Mouse (Mus musculus) frontal cortex, postnatal 10 days (tissue): ENCODE data around the gene Wnt5a.

Experiments used
- DNase-seq, 2 experiments: peaks; one replicate each; pipeline ENCODE4 v3.0.0; 2022; ENCODE audit warnings: low spot score in 2 of 2, mixed read lengths in 1 of 2

Gene Wnt5a

GRCm38 (mm10) chr14:28504101-28505050, at the start of gene Wnt5a:
TSS of gene Wnt5a (plus strand) at chr14:28504750.
- DNase-seq, result peak in 1 of 2 experiments; percentile 25

- no peak for DNase-seq
Observed at GRCm38 (mm10) chr14:28456372-28457076, 48.0 kb upstream of the Wnt5a start.

- no peak for DNase-seq
Observed at GRCm38 (mm10) chr14:28457428-28457827, 47.1 kb upstream of the Wnt5a start.

- no peak for DNase-seq
Observed at GRCm38 (mm10) chr14:28467956-28468355, 36.6 kb upstream of the Wnt5a start.

GRCm38 (mm10) chr14:28469696-28470095, 34.9 kb upstream of the Wnt5a start:
- DNase-seq, result no peak

- DNase-seq, result no peak
Observed at GRCm38 (mm10) chr14:28470212-28470611, 34.3 kb upstream of the Wnt5a start.

GRCm38 (mm10) chr14:28475012-28475411, 29.5 kb upstream of the Wnt5a start:
- DNase-seq, result no peak

GRCm38 (mm10) chr14:28475421-28475820, 29.1 kb upstream of the Wnt5a start:
- no peak for DNase-seq

GRCm38 (mm10) chr14:28476746-28477145, 27.8 kb upstream of the Wnt5a start:
- DNase-seq, result no peak

- no peak for DNase-seq
Observed at GRCm38 (mm10) chr14:28480866-28481265, 23.7 kb upstream of the Wnt5a start.

GRCm38 (mm10) chr14:28493806-28494205, 10.7 kb upstream of the Wnt5a start:
- no peak for DNase-seq

GRCm38 (mm10) chr14:28494273-28494672, 10.3 kb upstream of the Wnt5a start:
- DNase-seq, result no peak

GRCm38 (mm10) chr14:28501216-28501878, 3.2 kb upstream of the Wnt5a start:
- DNase-seq, result no peak

- DNase-seq, result no peak
Observed at GRCm38 (mm10) chr14:28503276-28503675, 1.3 kb upstream of the Wnt5a start.

GRCm38 (mm10) chr14:28505051-28505585, 568 bp downstream of the Wnt5a start:
- DNase-seq, result peak in 1 of 2 experiments; percentile 24

GRCm38 (mm10) chr14:28505586-28506375, 1.2 kb downstream of the Wnt5a start:
- DNase-seq, result peak in 1 of 2 experiments; percentile 28

- DNase-seq, result peak; percentile 28 to 38
Observed at GRCm38 (mm10) chr14:28506376-28506831, 1.9 kb downstream of the Wnt5a start.

GRCm38 (mm10) chr14:28507011-28507410, 2.5 kb downstream of the Wnt5a start:
- DNase-seq, result no peak

GRCm38 (mm10) chr14:28507471-28507870, 2.9 kb downstream of the Wnt5a start:
- peak in 1 of 2 experiments; percentile 63 for DNase-seq

- no peak for DNase-seq
Observed at GRCm38 (mm10) chr14:28508288-28509258, 4.0 kb downstream of the Wnt5a start.
